Mouse (Mus musculus) stomach, postnatal 0 days (tissue): ENCODE data around the gene Prdx5. TPM values are rescaled to one million over a fixed set of nuclear protein-coding genes. Genes with fewer than 3 reads are reported as not detected.

Experiments
- ATAC-seq: fragments of 200-750 bp; cut with Nextera tagmentation; 2 replicates; pipeline ENCODE4 v1.8.0; 2017; ENCODE audit not compliant: low FRiP score, low TSS enrichment
- DNase-seq: peaks from one replicate; pipeline ENCODE4 v3.0.0-alpha.2; 2016; ENCODE audit warnings: low spot score
- H3K27ac ChIP-seq: fragments of 300-500 bp; sonication (generic); replicated peaks from 2 replicates; pipeline ENCODE4 v1.5.1; 2014; ENCODE audit warnings: mild to moderate bottlenecking, control low read depth
- H3K27me3 ChIP-seq: fragments of 300-500 bp; sonication (generic); 2 replicates; pipeline ENCODE4 v1.6.1; 2014; ENCODE audit warnings: low read length; ENCODE audit not compliant: control insufficient read depth, insufficient read depth
- H3K36me3 ChIP-seq: fragments of 300-500 bp; sonication (generic); 2 replicates; pipeline ENCODE4 v1.6.1; 2014; ENCODE audit warnings: low read length, mixed read lengths; ENCODE audit not compliant: control insufficient read depth, insufficient read depth
- H3K4me1 ChIP-seq: fragments of 300-500 bp; sonication (generic); replicated peaks from 2 replicates; pipeline ENCODE4 v1.6.1; 2014; ENCODE audit warnings: antibody characterized with exemption; ENCODE audit not compliant: control insufficient read depth, insufficient read depth
- H3K4me2 ChIP-seq: fragments of 300-500 bp; sonication (generic); replicated peaks from 2 replicates; pipeline ENCODE4 v1.6.1; 2014; ENCODE audit warnings: low read depth, mild to moderate bottlenecking, control low read depth, moderate library complexity
- H3K4me3 ChIP-seq: fragments of 300-500 bp; sonication (generic); 2 replicates; pipeline ENCODE4 v1.5.1; 2014; ENCODE audit warnings: low read depth, low read length, control low read depth
- H3K9ac ChIP-seq: fragments of 300-500 bp; sonication (generic); 2 replicates; pipeline ENCODE4 v1.6.1; 2014; ENCODE audit warnings: mild to moderate bottlenecking, low read length, control low read depth, mixed read lengths
- H3K9me3 ChIP-seq: fragments of 300-500 bp; sonication (generic); 2 replicates; pipeline ENCODE4 v1.6.1; 2016; ENCODE audit warnings: low read length; ENCODE audit not compliant: control insufficient read depth
- CTCF ChIP-seq: IDR thresholded peaks from 2 replicates; pipeline ENCODE4 v1.5.1; 2016; ENCODE audit warnings: antibody characterized with exemption, low read depth, mild to moderate bottlenecking, moderate library complexity
- EP300 ChIP-seq: optimal IDR thresholded peaks from 2 replicates; pipeline ENCODE3; 2016; ENCODE audit warnings: antibody characterized with exemption
- WGBS: fragments of 180-500 bp; shearing (Covaris S2); extraction: QIAGEN DNeasy Blood & Tissue Kit; methylation state at CpG from one replicate; pipeline ENCODE4 v1.1.7; 2014; 5-methylcytosine and 5-hydroxymethylcytosine counted together
- polyA plus RNA-seq: library from polyadenylated mRNA; unstranded; fragments of >200 nt; fragmentation: Nextera tagmentation; extraction: Ambion mirVana; gene quantifications from 2 replicates; pipeline ENCODE4 v1.2.1, GENCODE M21; 2015

Prdx5 gene
- polyA plus RNA-seq, 1 experiment from 2014 or later = 537 TPM

DNA sequence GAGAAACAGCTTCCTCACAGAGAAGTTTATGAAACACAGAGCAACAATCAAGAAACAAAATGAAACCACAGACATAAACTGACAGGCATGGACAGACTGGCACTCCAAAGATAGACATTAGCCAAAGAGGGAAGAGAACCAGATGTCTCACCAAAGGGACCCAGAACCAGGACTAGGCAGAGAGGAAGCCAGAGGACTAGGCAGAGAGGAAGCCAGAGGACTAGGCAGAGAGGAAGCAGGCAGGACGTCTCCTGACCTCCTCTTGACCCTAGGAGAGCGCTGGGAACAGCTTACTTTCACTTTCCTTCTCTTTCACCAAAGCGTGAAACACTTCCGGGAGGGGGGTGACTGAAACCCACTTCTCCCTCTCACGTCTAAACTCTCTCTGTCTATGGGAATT is 40.6 kb downstream of the Prdx5 start:
- peak overlapping the region; percentile 46 for H3K27ac ChIP-seq
- TF ChIP-seq EP300 (no peak), CTCF (no peak)
- no peaks in the 10 kb centered on the region for H3K4me1 ChIP-seq
- H3K27me3 ChIP-seq = no peaks in the 10 kb centered on the region
- H3K9me3 ChIP-seq = no peaks in the 10 kb centered on the region
- H3K36me3 ChIP-seq = no peaks in the 10 kb centered on the region
- H3K4me2 ChIP-seq = peak overlapping the region; percentile 45
- ATAC-seq = peak; percentile 78; the same call in 1 of the 2 replicates
- WGBS = 4% methylated on average over 5 of the region's 5 CpGs
- DNase-seq = peak; percentile 62
- H3K9ac ChIP-seq = no peak overlapping the region
- peak overlapping the region; percentile 28 for H3K4me3 ChIP-seq

DNA sequence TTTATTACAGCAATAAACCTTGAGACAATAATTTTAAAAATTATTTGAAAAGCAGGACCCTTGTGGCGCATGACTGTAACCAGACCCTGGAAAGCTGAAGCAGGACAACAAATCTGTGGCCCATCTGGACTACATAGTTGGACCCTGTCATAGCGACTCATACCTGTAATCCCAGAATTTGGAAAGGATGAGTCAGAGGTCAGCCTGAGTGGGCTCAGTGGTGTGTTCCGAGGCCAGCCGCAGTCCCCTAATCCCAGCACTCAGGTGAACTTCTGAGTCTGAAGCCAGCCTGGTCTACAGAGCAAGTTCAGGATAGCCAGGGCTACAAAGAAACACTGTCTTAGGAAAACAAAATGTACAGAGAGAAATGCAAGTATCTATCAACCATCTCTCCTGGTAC is 48.5 kb downstream of the Prdx5 start:
- Histone ChIP-seq H3K9ac (no peak overlapping the region), H3K27me3 (no peaks in the 10 kb centered on the region), H3K9me3 (no peaks in the 10 kb centered on the region), H3K4me2 (no peak overlapping the region), H3K27ac (no peak overlapping the region), H3K36me3 (no peaks in the 10 kb centered on the region), H3K4me3 (no peak overlapping the region), H3K4me1 (no peaks in the 10 kb centered on the region)
- 86% methylated on average over 4 of the region's 4 CpGs for WGBS
- no peak for TF ChIP-seq EP300
- no peak for TF ChIP-seq CTCF
- ATAC-seq (no peak), DNase-seq (no peak)

DNA sequence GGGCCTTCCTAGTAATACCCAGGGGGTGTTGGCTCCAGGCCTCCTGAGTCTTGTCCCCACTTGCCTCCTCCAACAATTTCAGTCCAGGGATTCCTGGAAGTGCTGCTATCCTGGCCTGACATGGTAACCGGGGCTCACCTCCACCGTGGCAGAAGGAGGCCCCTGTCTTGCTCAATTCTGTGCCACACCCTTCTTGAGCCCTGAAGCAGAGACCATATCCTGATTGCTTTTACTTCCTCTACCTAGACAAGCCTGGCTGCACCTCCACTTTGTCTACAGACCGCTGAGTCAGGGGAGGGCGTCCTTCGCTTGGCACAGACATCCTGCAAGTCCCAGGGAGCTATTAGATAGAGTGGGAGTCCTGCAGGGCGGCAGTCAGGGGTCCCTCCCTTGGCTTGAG is 49.2 kb downstream of the Prdx5 start:
- H3K4me2 ChIP-seq = no peak overlapping the region
- H3K27ac ChIP-seq = peak overlapping the region; percentile 31; the same call in 1 of the 2 replicates
- 41% methylated on average over 6 of the region's 6 CpGs for WGBS
- ATAC-seq (peak; percentile 87), DNase-seq (peak; percentile 71)
- no peak overlapping the region for H3K9ac ChIP-seq
- no peaks in the 10 kb centered on the region for H3K27me3 ChIP-seq
- no peaks in the 10 kb centered on the region for H3K36me3 ChIP-seq
- no peaks in the 10 kb centered on the region; the same call in 1 of the 2 replicates for H3K4me1 ChIP-seq
- H3K9me3 ChIP-seq = no peaks in the 10 kb centered on the region
- H3K4me3 ChIP-seq = no peak overlapping the region
- TF ChIP-seq EP300 = no peak
- no peak for TF ChIP-seq CTCF

GRCm38 (mm10) chr19:6859971-6860370 is 49.9 kb downstream of the Prdx5 start:
- WGBS = 78% methylated on average over 3 of the region's 3 CpGs
- no peaks in the 10 kb centered on the region for H3K9me3 ChIP-seq
- TF ChIP-seq CTCF = no peak
- no peak for TF ChIP-seq EP300

GRCm38 (mm10) chr19:6859032-6859651 is 50.8 kb downstream of the Prdx5 start:
- Histone ChIP-seq H3K27ac (no peak overlapping the region), H3K4me1 (no peaks in the 10 kb centered on the region; the same call in 1 of the 2 replicates), H3K36me3 (no peaks in the 10 kb centered on the region), H3K9ac (no peak overlapping the region), H3K4me2 (no peak overlapping the region), H3K9me3 (no peaks in the 10 kb centered on the region), H3K27me3 (no peaks in the 10 kb centered on the region), H3K4me3 (no peak overlapping the region)
- ATAC-seq (no peak), DNase-seq (no peak)
- 57% methylated on average over 2 of the region's 2 CpGs for WGBS
- TF ChIP-seq CTCF (no peak), EP300 (no peak)

More at GRCm38 (mm10) chr19:6859971-6860370, 49.9 kb downstream of the Prdx5 start:
- Histone ChIP-seq H3K4me3 (no peak overlapping the region), H3K9ac (no peak overlapping the region), H3K27me3 (no peaks in the 10 kb centered on the region), H3K4me2 (no peak overlapping the region), H3K36me3 (no peaks in the 10 kb centered on the region), H3K27ac (no peak overlapping the region), H3K4me1 (no peaks in the 10 kb centered on the region; the same call in 1 of the 2 replicates)
- ATAC-seq = no peak
- no peak for DNase-seq

DNA sequence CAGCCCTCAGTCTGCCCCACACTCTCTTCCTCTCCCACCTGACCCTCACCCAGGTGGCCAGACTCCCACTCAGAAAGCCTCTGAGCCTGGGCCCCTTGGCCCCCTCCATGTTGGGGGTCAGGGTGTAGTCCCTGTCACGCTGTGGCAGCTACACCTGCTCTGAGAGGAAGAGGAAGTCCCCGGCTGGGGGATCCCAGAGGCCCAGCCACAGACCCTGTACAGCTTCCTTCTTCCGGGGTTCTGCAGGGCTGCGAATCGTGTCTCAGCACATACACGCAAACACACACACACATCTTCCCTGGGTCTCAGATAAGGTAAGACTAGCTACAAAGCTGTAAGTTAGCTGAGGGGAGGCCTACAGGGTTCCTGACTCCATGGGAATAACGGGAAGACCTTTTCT is 51.9 kb downstream of the Prdx5 start, which contains the start of gene Ccdc88b:
Ccdc88b (minus strand) TSS at position 181 of the 400 bp plus-strand sequence.
- no peaks in the 10 kb centered on the region for H3K36me3 ChIP-seq
- H3K4me2 ChIP-seq = no peak within 1 kb of the TSS
- no peaks in the 10 kb centered on the region for H3K27me3 ChIP-seq
- 61% methylated on average over 7 of the region's 7 CpGs for WGBS
- no peak within 1 kb of the TSS for H3K27ac ChIP-seq
- DNase-seq (no peak), ATAC-seq (no peak)
- H3K9ac ChIP-seq = no peak within 1 kb of the TSS
- TF ChIP-seq EP300 = no peak
- TF ChIP-seq CTCF = no peak
- H3K9me3 ChIP-seq = no peaks in the 10 kb centered on the region
- no peaks in the 10 kb centered on the region; the same call in 1 of the 2 replicates for H3K4me1 ChIP-seq
- no peak within 1 kb of the TSS for H3K4me3 ChIP-seq
